Mouse (Mus musculus): ENCODE data around the gene Irak1bp1. TPM values are rescaled to one million over a fixed set of nuclear protein-coding genes. Genes with fewer than 3 reads are reported as not detected.

Gene Irak1bp1
- polyA plus RNA-seq, 1 experiment from 2014 or later, result 20.8 TPM

- no peak overlapping the region for H3K4me3 ChIP-seq (replicated peaks)
- H3K36me3 ChIP-seq, result peaks cover 15% of the 10 kb centered on the region
- ATAC-seq (replicated peaks; ENCODE audit: low FRiP score), result no peak
- no peak overlapping the region for H3K4me2 ChIP-seq
- H3K9ac ChIP-seq, result no peak overlapping the region
- WGBS, result 95% methylated on average over 4 of the region's 4 CpGs
- no peak overlapping the region for H3K27ac ChIP-seq
- H3K27me3 ChIP-seq, result no peaks in the 10 kb centered on the region
- no peaks in the 10 kb centered on the region for H3K9me3 ChIP-seq (replicated peaks)
- no peaks in the 10 kb centered on the region for H3K4me1 ChIP-seq
These were observed 13.3 kb downstream of the Irak1bp1 start for GRCm38 (mm10) chr9:82842671-82843070.

- H3K27ac ChIP-seq, result no peak overlapping the region
- H3K36me3 ChIP-seq, result no peaks in the 10 kb centered on the region
- no peak overlapping the region for H3K4me3 ChIP-seq (replicated peaks)
- H3K4me1 ChIP-seq, result no peaks in the 10 kb centered on the region
- WGBS, result 59% methylated on average over 2 of the region's 2 CpGs
- ATAC-seq (replicated peaks; ENCODE audit: low FRiP score), result no peak
- no peaks in the 10 kb centered on the region for H3K27me3 ChIP-seq
- no peak overlapping the region for H3K9ac ChIP-seq
- H3K4me2 ChIP-seq, result no peak overlapping the region
- no peaks in the 10 kb centered on the region for H3K9me3 ChIP-seq (replicated peaks)
These were observed 24.7 kb downstream of the Irak1bp1 start for GRCm38 (mm10) chr9:82854040-82854439.

- ATAC-seq (replicated peaks; ENCODE audit: low FRiP score), result no peak
- whole genome bisulfite sequencing, result 38% methylated on average over 3 of the region's 3 CpGs
These were observed 25.8 kb downstream of the Irak1bp1 start for GRCm38 (mm10) chr9:82854973-82855614.

GRCm38 (mm10) chr9:82856241-82856640 is 26.9 kb downstream of the Irak1bp1 start:
- Histone ChIP-seq H3K27ac (no peak overlapping the region), H3K9me3 (replicated peaks) (no peaks in the 10 kb centered on the region), H3K4me3 (replicated peaks) (no peak overlapping the region), H3K4me2 (no peak overlapping the region), H3K9ac (no peak overlapping the region), H3K4me1 (no peaks in the 10 kb centered on the region), H3K27me3 (no peaks in the 10 kb centered on the region), H3K36me3 (no peaks in the 10 kb centered on the region)
- ATAC-seq (replicated peaks; ENCODE audit: low FRiP score), result no peak
- WGBS, result 75% methylated on average over 4 of the region's 4 CpGs

More at GRCm38 (mm10) chr9:82854973-82855614, 25.8 kb downstream of the Irak1bp1 start:
- no peak overlapping the region for H3K9ac ChIP-seq
- H3K36me3 ChIP-seq, result no peaks in the 10 kb centered on the region
- no peaks in the 10 kb centered on the region for H3K4me1 ChIP-seq
- no peaks in the 10 kb centered on the region for H3K27me3 ChIP-seq
- H3K4me2 ChIP-seq, result no peak overlapping the region
- no peaks in the 10 kb centered on the region for H3K9me3 ChIP-seq (replicated peaks)
- H3K27ac ChIP-seq, result no peak overlapping the region
- H3K4me3 ChIP-seq (replicated peaks), result no peak overlapping the region

- WGBS, result 84% methylated on average over 2 of the region's 2 CpGs
- Histone ChIP-seq H3K4me1 (no peaks in the 10 kb centered on the region), H3K27me3 (no peaks in the 10 kb centered on the region), H3K4me3 (replicated peaks) (no peak overlapping the region), H3K9me3 (replicated peaks) (no peaks in the 10 kb centered on the region), H3K9ac (no peak overlapping the region), H3K36me3 (no peaks in the 10 kb centered on the region; the same call in 1 of the 2 replicates), H3K27ac (no peak overlapping the region), H3K4me2 (no peak overlapping the region)
- no peak for ATAC-seq (replicated peaks; ENCODE audit: low FRiP score)
These were observed 31.5 kb downstream of the Irak1bp1 start for GRCm38 (mm10) chr9:82860805-82861204.

GRCm38 (mm10) chr9:82861316-82861715 is 32.0 kb downstream of the Irak1bp1 start:
- H3K9me3 ChIP-seq (replicated peaks), result no peaks in the 10 kb centered on the region
- WGBS, result 82% methylated on average over 4 of the region's 4 CpGs
- no peak overlapping the region for H3K4me3 ChIP-seq (replicated peaks)
- no peaks in the 10 kb centered on the region for H3K27me3 ChIP-seq
- H3K9ac ChIP-seq, result no peak overlapping the region
- H3K27ac ChIP-seq, result no peak overlapping the region
- ATAC-seq (replicated peaks; ENCODE audit: low FRiP score), result no peak; the same call in 1 of the 2 replicates
- no peaks in the 10 kb centered on the region for H3K4me1 ChIP-seq
- no peaks in the 10 kb centered on the region; the same call in 1 of the 2 replicates for H3K36me3 ChIP-seq
- H3K4me2 ChIP-seq, result no peak overlapping the region

- no peak overlapping the region for H3K27ac ChIP-seq
- no peaks in the 10 kb centered on the region; the same call in 1 of the 2 replicates for H3K36me3 ChIP-seq
- 91% methylated on average over 3 of the region's 3 CpGs for WGBS
- no peaks in the 10 kb centered on the region for H3K4me1 ChIP-seq
- no peak overlapping the region for H3K4me2 ChIP-seq
- no peak for ATAC-seq (replicated peaks; ENCODE audit: low FRiP score)
- H3K4me3 ChIP-seq (replicated peaks), result no peak overlapping the region
- H3K9ac ChIP-seq, result no peak overlapping the region
- no peaks in the 10 kb centered on the region for H3K9me3 ChIP-seq (replicated peaks)
- H3K27me3 ChIP-seq, result no peaks in the 10 kb centered on the region
These were observed 32.6 kb downstream of the Irak1bp1 start for GRCm38 (mm10) chr9:82861775-82862430.

DNA sequence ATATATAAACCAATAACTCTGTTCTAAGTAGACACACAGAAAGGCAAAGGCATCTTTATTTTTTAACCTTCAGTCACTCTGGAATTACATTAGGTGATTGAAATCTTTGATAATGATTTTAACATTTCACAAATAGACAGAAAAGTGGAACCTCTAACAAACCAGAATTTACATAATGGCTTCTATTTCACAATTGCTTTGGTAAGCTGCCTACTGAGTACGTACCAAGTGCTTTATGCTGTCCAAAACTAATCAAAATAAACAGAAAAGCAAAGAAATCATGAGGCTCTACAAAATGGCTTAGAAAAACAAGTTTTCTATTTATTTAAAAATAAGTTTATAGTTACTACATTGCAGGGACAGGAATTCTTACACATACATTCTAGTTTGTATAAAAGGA is 36.8 kb downstream of the Irak1bp1 start:
- WGBS, result 94% methylated on average over 1 of the region's 1 CpGs
- Histone ChIP-seq H3K27me3 (no peaks in the 10 kb centered on the region), H3K9me3 (replicated peaks) (no peaks in the 10 kb centered on the region), H3K36me3 (peaks cover 8% of the 10 kb centered on the region), H3K4me1 (no peaks in the 10 kb centered on the region), H3K4me2 (no peak overlapping the region), H3K9ac (no peak overlapping the region), H3K27ac (no peak overlapping the region), H3K4me3 (replicated peaks) (no peak overlapping the region)
- no peak for ATAC-seq (replicated peaks; ENCODE audit: low FRiP score)

DNA sequence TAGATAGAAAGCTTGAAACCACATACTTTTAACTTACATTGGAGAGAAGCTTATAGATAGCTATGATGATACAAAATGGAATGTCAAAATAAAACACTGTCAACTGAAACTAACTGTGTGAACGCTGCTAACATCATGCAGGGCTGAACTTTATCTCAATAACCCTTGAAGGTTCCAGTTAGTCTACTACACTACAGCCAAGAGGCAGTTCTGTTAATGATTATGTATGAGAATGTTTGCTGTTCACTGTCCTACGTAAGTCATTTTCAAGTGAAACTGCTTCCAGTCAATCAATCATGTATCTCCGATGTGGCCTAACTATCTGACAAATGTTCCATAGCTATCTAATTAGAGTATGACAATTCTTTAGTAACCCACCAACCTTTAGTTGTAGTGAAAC is 38.4 kb downstream of the Irak1bp1 start:
- 0 out of 2 replicates have a peak, but pooled peaks have one; percentile 25 for ATAC-seq (replicated peaks; ENCODE audit: low FRiP score)
- Histone ChIP-seq H3K9me3 (replicated peaks) (no peaks in the 10 kb centered on the region), H3K36me3 (peaks cover 17% of the 10 kb centered on the region), H3K27ac (no peak overlapping the region), H3K4me3 (replicated peaks) (no peak overlapping the region), H3K27me3 (no peaks in the 10 kb centered on the region), H3K4me2 (no peak overlapping the region), H3K9ac (no peak overlapping the region), H3K4me1 (no peaks in the 10 kb centered on the region)
- whole genome bisulfite sequencing, result 76% methylated on average over 3 of the region's 3 CpGs

- H3K4me3 ChIP-seq (replicated peaks), result no peak overlapping the region
- H3K27ac ChIP-seq, result no peak overlapping the region
- H3K4me1 ChIP-seq, result no peaks in the 10 kb centered on the region
- H3K36me3 ChIP-seq, result peaks cover 69% of the 10 kb centered on the region
- no peak for ATAC-seq (replicated peaks; ENCODE audit: low FRiP score)
- whole genome bisulfite sequencing, result 94% methylated on average over 1 of the region's 1 CpGs
- H3K4me2 ChIP-seq, result no peak overlapping the region
- H3K9ac ChIP-seq, result no peak overlapping the region
- no peaks in the 10 kb centered on the region for H3K9me3 ChIP-seq (replicated peaks)
- H3K27me3 ChIP-seq, result no peaks in the 10 kb centered on the region
These were observed 47.7 kb downstream of the Irak1bp1 start for GRCm38 (mm10) chr9:82877078-82877477.

DNA sequence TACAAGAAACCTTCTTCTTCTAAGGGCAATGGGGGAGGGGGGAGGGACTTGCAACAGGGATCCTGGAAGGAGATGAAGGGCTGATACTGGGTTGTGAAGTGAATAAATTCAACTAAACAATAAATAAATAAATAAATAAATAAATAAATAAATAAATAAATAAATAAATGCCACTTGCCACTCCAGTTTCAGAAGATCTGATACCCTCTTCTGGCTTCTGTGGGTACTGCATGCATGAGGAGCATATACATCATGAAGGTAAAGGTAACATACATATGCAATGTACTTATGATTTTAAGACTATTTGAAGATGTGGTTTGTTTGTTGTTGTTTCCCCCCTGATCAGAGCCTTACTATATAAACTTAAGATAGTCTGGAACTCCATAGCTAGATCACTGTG is 54.8 kb downstream of the Irak1bp1 start:
- H3K4me2 ChIP-seq, result no peak overlapping the region
- H3K36me3 ChIP-seq, result peaks cover 64% of the 10 kb centered on the region
- no peak overlapping the region for H3K4me3 ChIP-seq (replicated peaks)
- ATAC-seq (replicated peaks; ENCODE audit: low FRiP score), result no peak
- no peaks in the 10 kb centered on the region for H3K27me3 ChIP-seq
- no peaks in the 10 kb centered on the region for H3K4me1 ChIP-seq
- H3K27ac ChIP-seq, result no peak overlapping the region
- H3K9me3 ChIP-seq (replicated peaks), result no peaks in the 10 kb centered on the region; the same call in 1 of the 2 replicates
- H3K9ac ChIP-seq, result no peak overlapping the region

GRCm38 (mm10) chr9:82888645-82889044 is 59.3 kb downstream of the Irak1bp1 start:
- no peak overlapping the region for H3K4me3 ChIP-seq (replicated peaks)
- no peaks in the 10 kb centered on the region; the same call in 1 of the 2 replicates for H3K9me3 ChIP-seq (replicated peaks)
- no peak overlapping the region for H3K27ac ChIP-seq
- H3K36me3 ChIP-seq, result peaks cover 61% of the 10 kb centered on the region
- no peaks in the 10 kb centered on the region for H3K4me1 ChIP-seq
- H3K27me3 ChIP-seq, result no peaks in the 10 kb centered on the region
- no peak overlapping the region for H3K9ac ChIP-seq
- no peak for ATAC-seq (replicated peaks; ENCODE audit: low FRiP score)
- no peak overlapping the region for H3K4me2 ChIP-seq

Data from kidney, embryonic 15.5 days (tissue).